Mouse (Mus musculus) layer of hippocampus, adult 2 months (tissue): ENCODE results near the gene Snap91. TPM values are rescaled to one million over a fixed set of nuclear protein-coding genes. Genes with fewer than 3 reads are reported as not detected.

Source experiments
- DNase-seq, 2 experiments: peaks; one replicate each; pipeline ENCODE4 v3.0.0; 2022; ENCODE audit warnings: low spot score in 2 of 2
- H3K27ac ChIP-seq: fragments of 200-600 bp; 2 replicates; pipeline ENCODE4 v1.8.1; 2022
- H3K4me3 ChIP-seq: fragments of 200-600 bp; 2 replicates; pipeline ENCODE4 v1.8.1; 2022; ENCODE audit warnings: mild to moderate bottlenecking
- CTCF ChIP-seq: fragments of 200-600 bp; conservative IDR thresholded peaks from 2 replicates; pipeline ENCODE4 v1.8.1; 2022; ENCODE audit warnings: antibody characterized with exemption, mild to moderate bottlenecking, moderate library complexity
- total RNA-seq, 2 experiments: library from RNA; stranded (reverse); gene quantifications; 2 replicates each; pipeline ENCODE4 v1.2.3; 2021

Gene Snap91
- total RNA-seq, 2 experiments from 2014 or later, result 395 to 402 TPM

DNA sequence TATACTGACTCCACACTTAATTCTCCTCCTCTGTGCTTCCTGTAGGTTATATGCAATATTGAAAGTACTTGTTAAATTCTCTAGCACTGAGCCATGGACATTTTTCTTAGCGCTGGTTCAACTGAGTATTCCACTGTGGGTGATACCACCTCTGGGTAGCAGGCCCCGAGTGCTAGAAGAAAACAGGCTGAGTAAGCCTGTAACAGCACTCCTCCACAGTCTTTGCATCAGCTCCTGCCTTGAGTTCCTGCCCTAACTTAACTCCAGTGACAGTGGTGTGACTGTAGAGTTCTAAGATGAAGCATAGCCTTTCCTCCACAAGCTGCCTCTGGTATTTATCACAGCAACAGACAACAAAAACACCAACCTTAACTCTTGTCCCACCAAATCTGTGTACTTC is 22.8 kb downstream of the Snap91 start:
- DNase-seq, result no peak
- TF ChIP-seq CTCF, result no peak
- H3K4me3 ChIP-seq, result no peak overlapping the region
- H3K27ac ChIP-seq, result no peak overlapping the region; the same call in 1 of the 2 replicates

DNA sequence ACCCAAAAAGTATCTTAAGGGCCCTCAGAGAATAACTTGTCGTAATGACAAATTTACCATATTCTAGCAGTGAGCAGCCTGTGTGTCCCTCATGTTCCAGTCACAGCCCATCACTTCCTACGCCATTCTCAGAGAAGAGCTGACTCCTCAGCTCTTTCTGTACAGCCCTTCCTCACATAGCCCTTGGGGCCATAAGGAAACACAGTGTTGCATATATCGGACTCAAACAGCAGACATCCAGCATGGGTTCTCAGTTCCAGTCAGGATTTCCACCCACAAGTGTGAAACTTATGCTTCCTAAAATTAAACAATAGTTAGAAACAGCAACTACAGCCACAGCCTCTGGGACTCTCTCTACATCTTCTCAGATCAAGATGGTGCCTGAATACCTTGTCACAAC is 27.6 kb downstream of the Snap91 start:
- no peak for TF ChIP-seq CTCF
- H3K27ac ChIP-seq, result no peak overlapping the region
- no peak overlapping the region for H3K4me3 ChIP-seq
- no peak for DNase-seq

DNA sequence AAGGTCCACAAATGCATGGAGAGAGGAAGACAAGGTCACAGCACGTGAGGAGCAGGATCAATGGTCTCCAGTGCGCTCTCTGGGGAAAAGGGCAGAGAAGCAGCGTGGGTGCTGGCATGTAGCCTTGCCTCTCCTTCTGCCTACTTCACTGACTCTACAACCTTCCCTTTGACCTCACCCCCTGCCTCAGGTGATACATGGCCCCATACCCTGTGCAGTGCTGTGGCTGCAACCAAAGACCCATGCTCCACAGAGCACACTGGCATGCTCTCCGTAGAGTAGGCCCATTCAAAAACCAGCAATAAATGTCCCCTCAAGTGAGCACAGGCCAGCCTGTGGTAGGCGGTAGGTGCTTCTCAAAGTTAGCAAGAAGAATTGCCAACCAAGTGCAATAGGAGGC is 28.8 kb downstream of the Snap91 start:
- peak overlapping the region; percentile 63 for H3K27ac ChIP-seq

DNA sequence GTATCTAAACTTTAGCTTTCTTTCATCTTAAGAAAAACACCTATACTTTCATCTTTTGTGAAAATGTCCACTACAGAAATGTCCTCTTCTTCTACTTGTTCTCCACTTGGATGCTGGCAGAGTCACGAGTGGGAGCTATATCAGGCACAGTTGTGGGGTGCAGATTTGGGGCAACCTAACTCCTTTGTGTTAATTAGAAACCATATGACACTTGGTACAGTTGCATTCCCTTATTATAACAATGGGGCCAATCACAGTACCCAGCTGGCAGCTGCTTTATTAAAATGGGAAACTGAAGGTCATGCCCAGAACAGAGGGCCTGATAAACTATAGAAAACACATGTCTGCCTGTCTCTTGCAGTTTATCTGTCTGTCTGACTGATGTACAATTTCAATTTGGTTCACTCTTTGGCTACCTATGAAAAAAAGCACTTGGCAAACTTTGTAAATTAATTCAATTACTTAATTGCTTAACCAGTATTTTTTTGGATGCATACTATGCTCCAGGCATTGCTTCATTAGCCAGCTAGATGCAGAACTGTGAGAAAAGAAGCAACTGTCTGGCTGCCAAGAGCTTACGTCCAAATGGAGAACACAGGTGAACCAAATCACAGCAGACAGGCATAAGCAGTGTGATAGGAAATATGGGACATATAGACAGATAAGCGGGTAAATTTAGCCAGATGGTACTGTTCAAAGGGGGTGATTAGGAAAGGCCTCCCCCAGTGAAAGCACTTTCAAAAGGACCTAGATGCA is 29.8 kb downstream of the Snap91 start:
- peak overlapping the region; percentile 63 for H3K27ac ChIP-seq
- TF ChIP-seq CTCF, result no peak
- no peak for DNase-seq
- H3K4me3 ChIP-seq, result no peak overlapping the region

More for the DNA sequence above, 28.8 kb downstream of the Snap91 start:
- TF ChIP-seq CTCF, result no peak
- H3K4me3 ChIP-seq, result no peak overlapping the region
- no peak for DNase-seq

DNA sequence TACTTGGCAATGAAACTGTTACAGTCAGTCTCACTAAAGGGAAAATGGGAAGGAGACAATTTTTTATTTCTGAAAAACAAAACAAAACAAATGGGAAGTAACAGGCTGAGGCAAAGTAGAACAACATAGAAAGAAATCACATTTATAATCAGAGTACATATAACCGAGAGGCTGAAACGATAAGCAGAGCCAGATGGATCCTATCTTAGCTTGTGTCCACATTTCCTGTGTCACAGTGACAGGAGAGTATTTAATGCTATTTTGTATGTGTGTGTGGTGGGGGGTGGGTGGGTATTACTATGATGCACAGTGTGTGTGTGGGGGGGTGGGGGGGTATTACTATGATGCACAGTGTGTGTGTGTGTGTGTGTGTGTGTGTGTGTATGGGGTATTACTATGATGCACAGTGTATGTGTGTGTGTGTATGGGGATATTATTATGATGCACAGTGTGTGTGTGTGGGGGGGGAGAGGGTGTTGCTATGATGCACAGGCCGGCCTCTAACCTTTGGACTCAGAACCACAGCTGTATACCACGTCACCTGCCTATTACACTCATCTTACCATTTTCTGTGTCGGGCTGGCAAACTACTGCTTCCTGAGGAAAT is 36.6 kb downstream of the Snap91 start:
- no peak for DNase-seq
- no peak overlapping the region for H3K27ac ChIP-seq
- no peak overlapping the region for H3K4me3 ChIP-seq
- TF ChIP-seq CTCF, result no peak

DNA sequence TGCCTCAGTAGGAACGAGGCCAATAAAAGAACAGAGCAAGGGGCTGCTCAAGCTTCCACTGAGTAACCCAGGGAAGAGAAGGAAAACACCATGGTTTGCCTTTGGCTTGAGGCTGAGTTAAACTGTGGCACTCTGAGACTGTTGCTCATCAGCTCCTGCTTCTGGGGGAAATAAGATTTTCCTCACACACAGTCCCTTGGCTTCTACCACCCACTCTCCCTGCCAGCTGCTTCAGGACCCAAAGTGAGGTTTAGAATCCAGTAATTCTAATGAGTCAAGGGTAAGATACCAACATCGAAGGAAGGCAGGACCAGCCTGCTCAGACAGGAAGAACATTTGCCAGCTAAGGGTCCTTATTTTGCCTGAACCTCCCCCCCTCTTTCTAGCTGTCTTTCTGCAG is 50.7 kb downstream of the Snap91 start:
- H3K27ac ChIP-seq, result peak overlapping the region; percentile 49
- TF ChIP-seq CTCF, result no peak
- DNase-seq, result no peak
- no peak overlapping the region for H3K4me3 ChIP-seq

DNA sequence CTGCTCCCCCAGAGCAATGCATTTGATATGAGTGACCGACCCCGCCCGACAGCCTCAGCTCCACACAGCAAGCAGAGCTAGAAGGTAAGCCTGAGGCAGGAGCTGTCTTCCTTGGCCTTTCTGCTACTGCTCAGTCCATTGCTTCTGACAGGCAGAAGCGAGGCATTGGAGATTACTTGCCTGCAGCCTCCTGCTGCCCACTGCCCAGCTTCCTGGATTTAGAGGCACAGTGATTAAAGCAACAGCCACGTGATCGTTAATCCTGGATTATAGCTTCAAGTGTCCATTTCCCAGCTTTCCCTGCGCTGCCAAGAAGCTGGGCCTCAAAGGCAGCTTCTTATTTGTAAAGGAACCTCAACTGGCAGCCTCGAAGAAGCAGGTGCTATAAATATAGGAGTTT is 51.4 kb downstream of the Snap91 start:
- DNase-seq, result no peak
- H3K27ac ChIP-seq, result peak overlapping the region; percentile 49
- TF ChIP-seq CTCF, result no peak
- H3K4me3 ChIP-seq, result no peak overlapping the region

DNA sequence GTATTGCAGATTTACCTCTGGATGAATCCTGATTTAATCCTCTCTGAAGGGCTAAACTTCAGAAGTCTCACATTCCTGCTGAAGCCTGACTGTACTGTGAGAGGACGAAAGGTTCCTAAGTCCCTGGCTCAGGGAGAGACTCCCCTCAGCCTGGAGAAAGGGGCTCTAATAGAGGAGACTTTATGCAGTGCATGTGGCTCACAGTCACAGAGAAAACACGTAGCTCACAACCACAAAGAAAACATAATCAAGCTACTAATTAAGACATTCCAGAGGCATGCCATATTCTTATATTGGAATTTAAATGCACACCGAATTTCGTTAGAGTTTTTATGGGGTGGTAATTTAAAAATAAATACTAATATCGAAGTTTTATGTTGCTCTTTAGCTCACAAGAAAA is 61.1 kb downstream of the Snap91 start:
- H3K4me3 ChIP-seq, result no peak overlapping the region
- H3K27ac ChIP-seq, result no peak overlapping the region
- TF ChIP-seq CTCF, result no peak
- no peak for DNase-seq

DNA sequence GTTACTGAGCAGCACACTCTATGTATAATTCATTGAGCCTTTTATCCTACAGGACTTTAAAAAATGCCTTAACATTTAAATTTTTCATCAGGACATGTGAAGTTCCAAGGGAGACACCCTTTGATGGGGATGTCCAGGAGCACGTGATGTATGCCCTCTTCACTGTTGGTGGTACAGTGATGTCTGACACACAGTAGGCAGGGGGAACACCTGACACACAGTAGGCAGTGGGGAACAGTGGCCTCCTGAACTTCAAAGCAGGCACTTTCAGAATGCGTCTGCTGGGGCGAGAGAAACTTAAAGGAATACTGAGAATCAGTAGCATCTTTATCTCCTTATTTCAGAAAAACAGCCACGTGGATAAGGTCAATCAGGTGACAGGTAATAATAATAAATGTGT is 62.8 kb downstream of the Snap91 start:
- no peak for TF ChIP-seq CTCF
- H3K4me3 ChIP-seq, result no peak overlapping the region
- no peak overlapping the region for H3K27ac ChIP-seq
- DNase-seq, result no peak

DNA sequence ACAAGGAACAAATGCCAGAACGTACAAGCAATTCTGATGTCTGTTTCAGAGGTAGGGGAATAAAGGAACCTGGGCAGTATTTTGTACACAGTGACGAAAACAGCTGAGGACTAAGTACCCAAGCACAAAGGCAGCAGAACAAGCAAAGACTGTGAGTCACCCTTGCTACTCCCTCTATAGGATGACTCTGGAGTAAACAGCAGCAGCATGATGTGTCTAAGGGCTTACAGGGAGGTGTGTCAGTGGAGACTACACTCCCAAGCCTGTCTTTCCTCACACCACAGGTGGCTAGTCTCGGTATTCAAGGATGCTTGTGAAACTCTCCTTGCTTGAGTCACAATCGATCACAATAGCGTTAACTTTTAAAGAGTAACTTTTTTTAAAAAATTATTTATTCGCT is 66.1 kb downstream of the Snap91 start:
- no peak overlapping the region for H3K4me3 ChIP-seq
- H3K27ac ChIP-seq, result no peak overlapping the region
- TF ChIP-seq CTCF, result no peak
- DNase-seq, result no peak

DNA sequence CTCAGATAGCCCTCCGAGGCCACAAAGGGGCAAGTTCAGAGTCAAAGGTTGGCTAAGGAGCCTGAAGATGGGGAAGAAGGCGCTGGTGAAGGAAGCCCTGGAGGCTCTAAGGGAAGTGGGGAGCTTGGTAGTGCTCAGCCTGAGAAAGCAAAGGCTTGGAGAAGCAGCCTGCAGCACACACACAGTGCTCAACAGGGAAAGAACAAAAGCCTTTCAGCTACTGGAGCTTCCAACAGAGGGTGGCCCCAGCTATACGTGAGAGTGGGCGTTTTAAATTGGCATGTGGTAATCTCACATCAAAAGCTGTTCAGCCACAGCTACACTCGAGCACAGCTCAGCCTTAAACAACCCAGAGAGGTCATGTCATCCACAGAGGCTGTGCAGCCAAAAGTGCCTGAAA is 67.1 kb downstream of the Snap91 start:
- no peak for DNase-seq
- Histone ChIP-seq H3K27ac (no peak overlapping the region), H3K4me3 (no peak overlapping the region)
- TF ChIP-seq CTCF, result no peak

DNA sequence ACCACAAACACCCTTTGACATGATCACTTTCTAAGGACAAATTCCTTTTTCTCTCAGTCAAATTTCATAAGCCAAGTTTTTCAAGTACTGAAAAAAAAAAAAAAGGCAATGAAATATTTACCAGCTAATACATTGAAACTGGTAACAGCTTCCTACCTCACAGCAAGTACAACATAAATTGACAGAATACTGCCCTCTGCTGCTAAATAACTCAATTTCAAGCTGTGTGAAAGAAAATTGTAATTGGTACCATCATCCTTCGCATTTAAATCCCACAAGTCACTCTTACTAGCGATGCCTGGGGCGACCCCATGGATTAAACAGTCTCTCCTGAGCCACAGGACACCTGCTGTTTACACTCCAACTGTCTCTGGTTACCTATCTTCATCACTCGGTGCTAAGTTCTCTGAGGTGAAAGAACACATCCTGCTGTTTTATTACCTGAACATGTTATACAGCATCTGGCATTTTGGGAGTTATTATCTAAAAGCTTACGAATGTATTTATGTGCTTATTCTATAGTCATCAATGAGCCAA is 69.7 kb downstream of the Snap91 start:
- no peak for DNase-seq
- no peak overlapping the region for H3K27ac ChIP-seq
- no peak overlapping the region for H3K4me3 ChIP-seq
- peak; percentile 74 for TF ChIP-seq CTCF

DNA sequence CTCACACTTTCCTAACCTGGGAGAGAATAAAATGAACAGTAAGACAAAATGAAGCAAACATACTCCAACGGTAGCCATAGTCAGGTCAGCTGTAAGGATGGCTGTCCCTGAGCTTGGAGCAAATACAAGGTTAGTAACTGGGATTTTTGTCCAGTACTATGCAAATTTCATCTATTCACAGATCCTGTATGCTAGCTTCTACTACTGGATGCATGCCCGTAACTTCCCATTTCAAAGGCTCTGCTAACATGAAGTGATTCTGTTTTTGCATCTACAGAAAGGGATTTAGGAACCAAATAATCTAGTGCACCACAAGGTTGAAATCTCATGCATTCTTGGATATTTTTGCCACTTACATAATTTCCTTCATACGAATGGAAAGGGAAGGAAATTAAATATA is 70.2 kb downstream of the Snap91 start:
- H3K27ac ChIP-seq, result no peak overlapping the region
- no peak for DNase-seq
- H3K4me3 ChIP-seq, result no peak overlapping the region
- TF ChIP-seq CTCF, result no peak

DNA sequence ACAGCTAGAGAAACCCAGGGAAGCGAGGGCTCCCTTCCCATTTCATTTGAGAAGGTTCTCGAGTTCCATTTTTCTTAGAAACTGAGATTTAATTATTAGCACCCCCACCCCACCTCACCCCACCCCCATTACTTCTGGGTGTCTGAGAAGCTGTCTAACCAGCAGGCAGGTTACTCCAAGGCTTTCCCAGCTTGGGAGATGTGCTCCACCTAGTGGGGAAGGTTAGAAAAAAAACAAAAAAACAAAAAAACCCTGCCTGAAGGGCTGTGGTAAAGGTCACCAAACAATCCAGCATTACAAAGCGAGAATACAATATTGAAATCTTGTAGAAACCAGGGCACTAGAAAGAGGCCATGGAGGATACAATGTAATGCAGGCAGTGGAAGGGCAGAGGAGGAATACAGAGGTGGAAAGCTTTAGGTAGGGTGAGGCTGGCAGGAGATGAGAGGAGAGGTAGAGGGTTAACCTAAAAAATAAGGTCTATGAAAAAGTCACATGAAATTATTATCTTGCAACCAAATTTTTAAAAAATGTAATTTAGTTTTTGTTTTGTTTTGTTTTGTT is 79.8 kb downstream of the Snap91 start:
- peak; percentile 75 for TF ChIP-seq CTCF
- no peak overlapping the region for H3K4me3 ChIP-seq
- DNase-seq, result peak in 1 of 2 experiments; percentile 27
- no peak overlapping the region for H3K27ac ChIP-seq
